Mouse (Mus musculus): ENCODE results near the gene Tmem106a.

- no peak for TF ChIP-seq MAFK (IDR thresholded peaks at IDR 0.05; ENCODE audit: insufficient read depth, low read depth, low read length)
- TF ChIP-seq ZNF384 (IDR thresholded peaks at IDR 0.05; ENCODE audit: low read depth, low read length), result no peak
- no peak for TF ChIP-seq CHD2 (IDR thresholded peaks at IDR 0.05; ENCODE audit: low read depth, low read length)
Observed at GRCm38 (mm10) chr11:101589989-101590624, 8.1 kb downstream of the Tmem106a start.

All from ES-E14 (cell line).